In the genomic region with DNA sequence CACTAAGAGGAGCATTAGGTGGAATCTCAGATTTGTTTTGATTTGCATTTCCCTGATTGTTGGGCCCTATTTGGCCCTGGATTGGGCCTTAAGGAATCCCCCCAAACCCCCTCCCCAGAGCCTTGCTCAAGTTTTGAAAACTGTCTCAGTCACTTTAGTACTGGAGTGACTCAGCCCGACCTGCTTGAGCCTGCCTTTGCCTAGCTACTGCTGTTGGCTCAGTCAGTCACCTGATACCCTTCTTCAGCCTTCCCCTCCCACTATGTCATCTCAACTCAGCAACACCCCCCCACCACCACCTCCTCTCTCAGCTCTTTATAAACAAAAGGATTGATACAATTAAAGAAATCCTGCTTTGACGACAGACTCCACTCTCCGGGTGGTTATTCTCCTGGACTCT, we compare ENCODE assay signal across 22 mouse cellular contexts.
DNase-seq lines count a peak whose midpoint lies in the region; ATAC-seq and TF ChIP-seq lines count a peak whose summit lies in the region.
"Had no signal": no experiment of that assay in that cellular context is flagged by ENCODE, and none has a peak within 500 bp of the region (broad histone marks: within the 10 kb centered on the region; RNA-seq: fewer than 3 reads in every experiment).

No protein-coding gene starts in this region.

- no peaks in the 10 kb centered on the region for H3K27me3 ChIP-seq in kidney, embryonic 14.5 days (ENCODE audit: control insufficient read depth, insufficient read depth, low read length)
- H3K27me3 ChIP-seq in lung, embryonic 14.5 days (ENCODE audit: insufficient read depth, low read length): no peaks in the 10 kb centered on the region
- H3K27me3 ChIP-seq: embryonic facial prominence, embryonic 13.5 days; forebrain, embryonic 13.5 days; heart, embryonic 15.5 days; hindbrain, embryonic 13.5 days had no signal

- no peaks in the 10 kb centered on the region for H3K4me1 ChIP-seq in kidney, embryonic 14.5 days (ENCODE audit: control insufficient read depth, insufficient read depth, low read length)
- no peaks in the 10 kb centered on the region for H3K4me1 ChIP-seq in lung, embryonic 14.5 days (ENCODE audit: insufficient read depth)
- H3K4me1 ChIP-seq: embryonic facial prominence, embryonic 13.5 days; forebrain, embryonic 13.5 days; heart, embryonic 15.5 days; hindbrain, embryonic 13.5 days had no signal

- 35% methylated on average over 3 of the region's 3 CpGs for WGBS in kidney, embryonic 14.5 days
- 13% methylated on average over 3 of the region's 3 CpGs for WGBS in lung, embryonic 14.5 days

- H3K4me3 ChIP-seq in kidney, embryonic 14.5 days (ENCODE audit: low read length): no peak overlapping the region
- no peak overlapping the region for H3K4me3 ChIP-seq in lung, embryonic 14.5 days (ENCODE audit: low read depth, low read length)
- H3K4me3 ChIP-seq: embryonic facial prominence, embryonic 13.5 days; forebrain, embryonic 13.5 days; heart, adult 2 months; heart, embryonic 15.5 days; hindbrain, embryonic 13.5 days had no signal

- H3K4me2 ChIP-seq in kidney, embryonic 14.5 days (replicated peaks; ENCODE audit: low read depth, low read length): no peak overlapping the region
- H3K4me2 ChIP-seq in lung, embryonic 14.5 days: no peak overlapping the region
- H3K4me2 ChIP-seq: embryonic facial prominence, embryonic 13.5 days; forebrain, embryonic 13.5 days; heart, embryonic 11.5 days; heart, embryonic 15.5 days; hindbrain, embryonic 13.5 days had no signal

- no peak for DNase-seq in kidney, postnatal 10 days
- DNase-seq in lung, embryonic 14.5 days: no peak
- no peak for DNase-seq in lung, postnatal 25 days (ENCODE audit: low spot score)
- peak; percentile 5 for DNase-seq in urinary bladder, postnatal 25 days (ENCODE audit: low spot score)
- DNase-seq in urinary bladder, adult 2 months (ENCODE audit: low spot score): no peak
- no peak for DNase-seq in spleen, adult 18-20 months
- no peak for DNase-seq in natural killer cell, adult 2 months (ENCODE audit: low spot score in 2 of 2)
- DNase-seq: adrenal gland, postnatal 14 days; cerebellum, adult 18-20 months; cerebellum, adult 9-11 months; cerebellum, postnatal 36 days; forebrain, postnatal 0 days; gastrocnemius, postnatal 14 days; heart, adult 2 months; heart, postnatal 14 days had no signal

- no peak overlapping the region for H3K27ac ChIP-seq in kidney, embryonic 14.5 days (ENCODE audit: low read depth, low read length)
- no peak overlapping the region for H3K27ac ChIP-seq in lung, embryonic 14.5 days (ENCODE audit: low read depth)
- H3K27ac ChIP-seq: embryonic facial prominence, embryonic 13.5 days; forebrain, embryonic 13.5 days; heart, adult 2 months; heart, embryonic 15.5 days; hindbrain, embryonic 13.5 days had no signal

- ATAC-seq in kidney, embryonic 14.5 days (ENCODE audit: low FRiP score, low TSS enrichment): peak; percentile 79; the same call in 1 of the 2 replicates
- peak; percentile 44; the same call in 1 of the 2 replicates for ATAC-seq in lung, embryonic 14.5 days (ENCODE audit: insufficient read depth)
- ATAC-seq: activated CD4-positive, CD25-positive, alpha-beta regulatory T cell, adult 4 months; forebrain, embryonic 13.5 days; forebrain, postnatal 0 days had no signal

- TF ChIP-seq CTCF in lung, embryonic 14.5 days (IDR thresholded peaks at IDR 0.05; ENCODE audit: low read depth): no peak

- H3K9me3 ChIP-seq in kidney, embryonic 14.5 days (ENCODE audit: control insufficient read depth, low read length): no peaks in the 10 kb centered on the region
- H3K9me3 ChIP-seq in lung, embryonic 14.5 days (ENCODE audit: low read depth, low read length): no peaks in the 10 kb centered on the region
- H3K9me3 ChIP-seq: embryonic facial prominence, embryonic 13.5 days; forebrain, embryonic 13.5 days; heart, embryonic 15.5 days; hindbrain, embryonic 13.5 days had no signal

- no peak overlapping the region for H3K9ac ChIP-seq in kidney, embryonic 14.5 days (ENCODE audit: low read depth, low read length)
- H3K9ac ChIP-seq in lung, embryonic 14.5 days: no peak overlapping the region
- H3K9ac ChIP-seq: embryonic facial prominence, embryonic 13.5 days; forebrain, embryonic 13.5 days; forebrain, postnatal 0 days; heart, embryonic 15.5 days; hindbrain, embryonic 13.5 days had no signal

- H3K36me3 ChIP-seq in kidney, embryonic 14.5 days (ENCODE audit: control insufficient read depth, insufficient read depth, low read length): no peaks in the 10 kb centered on the region
- H3K36me3 ChIP-seq in lung, embryonic 14.5 days (ENCODE audit: insufficient read depth): no peaks in the 10 kb centered on the region
- H3K36me3 ChIP-seq: embryonic facial prominence, embryonic 13.5 days; heart, embryonic 15.5 days; hindbrain, embryonic 13.5 days had no signal
